Mouse (Mus musculus) 416B (cell line): ENCODE data around the gene Amn.

Source experiments
- DNase-seq: peaks from one replicate; pipeline ENCODE4 v3.0.0; 2011; ENCODE audit warnings: low read depth

Amn gene

GRCm38 (mm10) chr12:111270629-111271277, at the start of gene Amn:
Amn (plus strand) TSS chr12:111271095.
- DNase-seq: no peak

DNA sequence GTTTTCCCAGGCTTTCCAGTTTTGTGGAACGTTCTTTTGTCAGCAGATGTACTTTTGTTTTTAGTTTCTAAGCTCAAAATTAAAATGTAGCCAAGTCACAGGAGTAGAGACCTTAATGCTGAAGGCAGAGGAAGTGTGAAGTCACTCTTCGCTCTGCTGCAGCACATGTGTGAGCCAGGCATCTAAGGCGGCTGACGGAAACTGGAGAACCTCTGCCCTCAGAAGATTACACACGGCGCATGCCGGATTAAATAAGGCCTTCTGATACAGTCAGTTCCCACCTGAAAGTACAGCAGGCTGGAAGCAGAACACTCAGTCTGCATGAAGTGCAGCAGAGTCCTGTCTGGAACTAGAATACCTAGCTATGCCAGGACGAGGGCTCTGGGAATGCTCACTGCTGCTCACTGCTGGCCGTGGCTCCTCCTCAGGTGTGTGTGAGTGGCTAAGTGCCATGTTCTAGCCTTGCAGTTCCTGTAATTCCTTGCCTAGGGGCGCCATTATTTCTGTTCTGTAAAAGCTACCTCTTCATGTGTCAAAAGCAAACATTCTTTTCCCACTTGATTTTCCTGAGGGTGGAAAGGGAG, 45.6 kb upstream of the Amn start:
- DNase-seq: no peak

DNA sequence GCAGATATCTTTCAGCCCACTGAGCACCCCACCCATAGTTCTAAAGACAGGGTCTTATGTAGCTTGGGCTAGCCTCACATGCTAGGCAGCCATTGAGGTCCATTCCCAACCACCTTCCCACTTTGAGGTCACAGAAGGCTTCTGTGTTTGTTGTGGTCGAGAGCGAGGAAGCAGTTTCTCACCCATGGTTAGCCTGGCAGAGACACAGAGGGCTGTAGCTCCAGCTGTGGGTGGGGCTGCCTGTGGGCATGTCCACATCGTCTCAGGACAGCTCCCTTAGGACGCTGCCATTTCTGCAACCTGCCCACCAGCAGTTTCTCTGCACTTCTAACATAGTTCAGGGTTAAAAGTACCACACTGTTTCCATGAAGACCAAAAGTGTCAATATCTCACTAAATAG, 43.5 kb upstream of the Amn start:
- peak; percentile 68 for DNase-seq

DNA sequence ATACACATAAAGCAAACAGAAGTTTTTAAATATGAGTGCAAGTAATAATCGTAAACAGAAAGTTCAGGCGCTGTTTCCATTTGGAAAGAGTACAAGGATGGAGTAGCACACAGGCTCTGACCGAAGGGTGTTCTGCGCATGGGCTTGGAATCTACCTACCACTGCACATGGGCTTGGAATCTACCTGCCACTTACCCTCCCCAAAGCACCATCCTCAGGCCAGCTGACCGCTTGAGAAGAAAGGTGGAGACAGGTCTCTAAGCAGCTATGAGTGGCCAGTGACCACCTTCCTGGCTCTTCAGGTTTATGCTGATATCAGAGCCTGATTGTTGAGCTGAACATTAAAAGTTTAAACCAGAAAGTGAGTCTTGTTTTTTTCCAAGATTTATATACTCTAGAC, 42.4 kb upstream of the Amn start:
- DNase-seq: no peak

- peak; percentile 67 for DNase-seq
Observed at GRCm38 (mm10) chr12:111230793-111231192, 40.1 kb upstream of the Amn start.

GRCm38 (mm10) chr12:111233798-111234197, 37.1 kb upstream of the Amn start:
- no peak for DNase-seq

DNA sequence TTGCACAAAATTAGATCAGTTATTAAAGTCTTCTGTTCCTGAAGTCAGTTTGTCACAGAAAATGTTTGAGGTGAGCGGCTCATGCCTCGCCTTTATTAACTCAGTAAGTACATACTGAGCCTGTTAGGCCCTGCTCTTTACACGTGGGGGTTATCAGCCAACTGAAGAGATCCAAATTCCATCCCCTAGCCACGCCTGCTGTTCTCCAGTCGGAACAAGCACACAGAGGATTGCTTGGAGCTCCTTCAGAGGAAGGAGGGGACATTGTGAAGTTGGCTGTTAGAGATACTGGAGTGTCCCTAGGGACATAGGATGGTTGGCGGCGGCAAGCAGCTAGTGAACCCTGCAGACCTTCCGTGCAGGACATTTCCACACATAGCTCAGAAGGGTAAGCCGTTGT, 36.5 kb upstream of the Amn start:
- DNase-seq: no peak

GRCm38 (mm10) chr12:111235631-111236030, 35.3 kb upstream of the Amn start:
- DNase-seq: no peak

DNA sequence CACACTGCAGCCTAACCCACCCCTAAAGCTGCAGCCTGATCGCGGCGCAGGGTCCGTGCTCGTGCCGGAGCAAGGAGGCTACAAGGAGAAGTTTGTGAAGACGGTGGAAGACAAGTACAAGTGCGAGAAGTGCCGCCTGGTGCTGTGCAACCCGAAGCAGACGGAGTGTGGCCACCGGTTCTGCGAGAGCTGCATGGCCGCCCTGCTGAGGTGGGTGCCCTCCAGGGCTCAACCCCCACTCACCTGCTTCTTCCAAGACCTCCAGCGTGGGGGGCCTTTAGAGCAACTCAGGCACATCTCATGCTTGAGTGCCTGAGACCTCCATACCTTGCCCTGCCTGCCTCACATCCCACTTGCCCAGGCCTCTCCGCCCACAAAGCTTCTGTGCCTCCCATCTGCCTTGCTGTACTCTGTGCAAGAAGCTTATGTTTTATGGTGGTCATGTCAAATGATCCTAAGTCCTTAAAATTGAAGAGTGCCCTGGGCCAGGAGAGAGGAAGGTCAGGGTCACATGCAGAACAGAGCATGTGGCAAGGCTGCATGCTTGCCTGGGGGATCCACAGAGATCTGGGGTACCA, 33.2 kb upstream of the Amn start:
- no peak for DNase-seq

DNA sequence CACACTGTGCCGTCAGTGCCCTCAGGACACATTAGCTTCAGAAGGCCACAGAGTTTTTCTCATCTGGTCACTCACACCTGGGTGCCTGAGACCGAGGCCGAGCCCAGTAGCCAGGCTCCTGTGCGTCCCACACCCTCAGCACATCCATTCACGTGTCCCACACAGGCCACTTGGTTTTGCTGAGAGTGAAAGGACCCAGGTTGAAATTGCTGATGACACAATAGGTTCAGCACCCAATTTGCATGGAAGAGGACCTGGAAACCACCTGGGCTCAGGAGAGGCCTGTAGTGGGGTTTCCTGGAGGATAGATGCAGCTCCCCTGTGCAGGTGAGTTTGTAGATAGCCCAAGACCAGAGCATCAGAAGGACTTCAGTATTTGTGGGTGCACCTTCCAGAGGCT, 32.5 kb upstream of the Amn start:
- DNase-seq: no peak

- no peak for DNase-seq
Observed at GRCm38 (mm10) chr12:111238778-111239177, 32.1 kb upstream of the Amn start.

DNA sequence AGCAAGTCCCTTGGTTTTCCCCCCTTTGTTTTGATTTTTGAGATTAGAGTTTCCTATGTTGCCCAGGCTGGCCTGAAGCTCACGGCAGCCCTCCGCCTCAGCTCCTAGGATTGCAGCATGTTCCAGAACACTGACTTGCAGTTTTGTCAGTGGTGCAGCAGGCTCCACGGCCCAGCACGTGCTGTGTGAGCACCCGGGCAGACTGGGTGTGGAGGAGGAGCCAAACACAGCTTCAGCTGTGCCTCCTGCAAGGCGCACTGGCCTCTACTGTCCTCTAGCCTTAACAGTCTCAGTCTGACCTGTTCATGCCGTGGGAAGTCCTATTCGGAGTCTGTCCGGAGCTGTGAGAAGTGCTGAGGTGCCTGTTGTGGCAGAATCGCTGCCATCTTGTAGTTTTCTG, 31.0 kb upstream of the Amn start:
- no peak for DNase-seq

GRCm38 (mm10) chr12:111241916-111242315, 29.0 kb upstream of the Amn start:
- no peak for DNase-seq

DNA sequence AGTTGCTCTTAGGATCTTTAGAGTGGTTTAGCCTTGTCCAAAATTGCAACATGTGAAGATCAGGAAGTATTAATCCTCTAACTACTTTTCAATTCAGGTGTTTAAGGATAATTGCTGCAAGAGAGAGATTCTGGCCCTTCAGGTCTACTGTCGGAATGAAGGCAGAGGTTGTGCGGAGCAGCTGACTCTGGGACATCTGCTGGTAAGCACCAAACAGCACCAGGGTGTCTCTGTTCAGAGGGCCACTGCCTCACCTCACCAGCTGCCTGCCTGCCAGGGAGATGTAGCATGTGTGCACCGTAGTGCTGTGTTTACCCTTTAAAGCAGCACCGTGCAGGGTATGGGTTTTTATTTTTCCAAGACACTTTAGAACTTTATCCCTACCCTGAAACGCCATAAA, 28.5 kb upstream of the Amn start:
- DNase-seq: no peak

GRCm38 (mm10) chr12:111243733-111244132, 27.2 kb upstream of the Amn start:
- no peak for DNase-seq

DNA sequence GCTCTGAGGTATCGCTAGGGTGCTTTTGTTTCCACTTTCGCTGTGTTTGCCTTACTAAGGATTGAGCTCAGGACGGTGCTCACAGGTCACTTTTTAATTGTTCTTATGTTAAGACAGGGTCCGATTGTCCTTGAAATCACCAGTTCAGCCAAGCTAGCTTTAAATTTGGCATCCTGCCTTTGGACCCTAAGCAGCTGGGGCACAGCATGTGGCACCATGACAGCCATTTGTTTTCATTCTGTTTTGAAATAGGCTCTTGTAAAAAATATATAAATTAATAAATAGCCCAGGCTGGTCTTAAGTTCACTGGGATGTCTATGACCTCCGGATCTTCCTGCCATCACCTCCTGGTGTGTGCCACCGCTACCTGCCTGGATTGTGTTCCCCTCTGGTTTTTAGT, 25.8 kb upstream of the Amn start:
- no peak for DNase-seq

GRCm38 (mm10) chr12:111246808-111247464, 24.0 kb upstream of the Amn start:
- no peak for DNase-seq

DNA sequence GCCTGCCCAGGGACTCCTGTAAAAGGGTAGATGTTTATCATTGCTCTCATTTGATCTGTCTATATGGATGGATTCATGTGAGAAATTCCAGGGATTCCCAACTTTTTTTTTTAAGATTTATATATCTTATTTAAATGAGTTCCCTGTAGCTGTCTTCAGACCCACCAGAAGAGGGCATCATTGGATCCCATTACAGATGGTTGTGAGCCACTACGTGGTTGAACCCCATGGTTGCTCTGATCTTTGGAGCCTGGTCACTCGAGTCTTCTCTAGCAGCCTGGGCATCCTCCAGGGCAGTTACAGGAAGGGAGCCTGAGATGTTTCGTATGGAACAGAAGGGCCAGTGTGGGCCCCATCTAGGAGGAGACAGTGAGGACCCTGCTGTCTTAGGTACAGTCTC, 21.8 kb upstream of the Amn start:
- DNase-seq: peak; percentile 17

DNA sequence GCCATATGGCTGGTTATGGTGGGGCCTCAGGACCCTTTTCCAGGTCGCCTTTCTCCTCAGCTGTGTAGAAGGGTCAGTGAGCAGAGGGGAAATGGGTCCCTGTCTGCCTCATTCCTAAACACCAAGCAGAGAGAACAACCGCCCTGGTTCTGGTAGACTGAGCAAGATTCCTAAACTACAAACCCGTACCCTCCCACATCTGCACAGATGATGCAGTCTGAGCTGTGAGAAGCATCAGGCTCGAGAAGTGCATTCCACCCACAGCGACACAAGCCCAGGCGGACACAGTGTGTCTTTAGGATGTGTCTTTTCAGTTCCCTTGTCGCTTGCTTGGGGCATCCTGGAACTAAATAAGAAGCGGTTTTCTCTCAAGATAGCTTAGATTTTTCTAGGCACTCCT, 20.8 kb upstream of the Amn start:
- no peak for DNase-seq

GRCm38 (mm10) chr12:111251227-111251626, 19.7 kb upstream of the Amn start:
- no peak for DNase-seq

DNA sequence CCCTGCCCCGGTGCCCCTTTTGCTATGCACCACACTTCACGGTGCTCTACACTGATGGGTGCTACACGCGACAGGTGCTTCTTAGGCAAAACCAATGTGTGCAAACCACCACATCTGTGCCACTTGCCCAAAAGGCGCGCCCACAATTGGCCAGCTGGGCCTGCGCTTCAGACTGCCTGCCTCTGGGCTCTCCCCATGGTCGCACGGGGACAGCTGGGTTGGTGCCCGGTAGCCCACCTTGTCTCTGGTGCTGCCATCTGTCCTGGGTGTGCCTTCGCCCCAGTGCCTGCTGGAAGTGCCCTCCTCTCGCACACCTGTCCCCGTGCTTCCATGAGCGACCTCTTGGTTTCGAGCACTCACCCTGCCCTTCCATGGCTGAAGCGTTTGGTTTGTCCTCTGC, 7.2 kb upstream of the Amn start:
- no peak for DNase-seq

- DNase-seq: no peak
Observed at GRCm38 (mm10) chr12:111265212-111265611, 5.7 kb upstream of the Amn start.

GRCm38 (mm10) chr12:111266592-111266991, 4.3 kb upstream of the Amn start:
- no peak for DNase-seq
